Mouse (Mus musculus): ENCODE measurements around the gene Coil.
"Not testable (repeated sequence)": the region's sequence is repeated elsewhere in the genome, so short reads cannot be mapped to it uniquely, and the experiment has no call there.

Gene Coil

GRCm38 (mm10) chr11:89038496-89038895 lies 68.4 kb downstream of the Coil start:
- DNase-seq (ENCODE audit: extremely low read depth, insufficient read length, low spot score), result no peak

- no peak for DNase-seq (ENCODE audit: extremely low read depth, insufficient read length, low spot score)
Measured at GRCm38 (mm10) chr11:89039325-89039724, 69.3 kb downstream of the Coil start.

DNA sequence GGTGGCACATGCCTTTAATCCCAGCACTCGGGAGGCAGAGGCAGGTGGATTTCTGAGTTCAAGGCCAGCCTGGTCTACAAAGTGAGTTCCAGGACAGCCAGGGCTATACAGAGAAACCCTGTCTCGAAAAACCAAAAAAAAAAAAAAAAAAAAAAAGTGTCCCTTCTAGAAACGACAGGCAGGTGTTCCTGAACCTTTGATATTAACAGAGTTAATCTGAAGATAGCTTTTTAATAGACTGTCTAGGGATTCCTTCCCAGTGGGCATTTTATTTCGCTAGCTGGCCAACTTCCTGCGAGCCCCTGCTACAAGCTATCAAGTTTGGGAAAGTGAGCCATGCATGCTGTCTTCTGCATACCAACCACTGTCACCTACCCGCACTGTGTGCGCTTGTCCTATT lies 71.0 kb downstream of the Coil start:
- DNase-seq (ENCODE audit: extremely low read depth, insufficient read length, low spot score), result not testable (repeated sequence)

Measured in 3134 (cell line).